Mouse (Mus musculus): Measurements from ENCODE around the gene Lrrc9. TPM values are rescaled to one million over a fixed set of nuclear protein-coding genes. Genes with fewer than 3 reads are reported as not detected.

The Lrrc9 gene
- polyA plus RNA-seq, 1 experiment from 2014 or later = 0.26 TPM

- 0% methylated on average over 2 of the region's 2 CpGs for WGBS
- peak; percentile 54 for DNase-seq (ENCODE audit: low spot score)
- H3K27me3 ChIP-seq (replicated peaks; ENCODE audit: control insufficient read depth, insufficient read depth, low read length) = no peaks in the 10 kb centered on the region
- H3K4me3 ChIP-seq (ENCODE audit: low read depth, low read length) = no peak overlapping the region
- no peaks in the 10 kb centered on the region for H3K9me3 ChIP-seq (ENCODE audit: control insufficient read depth, low read length)
- H3K9ac ChIP-seq (ENCODE audit: low read depth, low read length) = no peak overlapping the region
- H3K27ac ChIP-seq (replicated peaks; ENCODE audit: low read depth, low read length) = no peak overlapping the region
- H3K4me1 ChIP-seq (ENCODE audit: control insufficient read depth, insufficient read depth, low read length) = no peaks in the 10 kb centered on the region
- H3K36me3 ChIP-seq (ENCODE audit: control insufficient read depth, insufficient read depth, low read length) = no peaks in the 10 kb centered on the region
- H3K4me2 ChIP-seq (ENCODE audit: low read depth, low read length) = no peak overlapping the region
- no peak for ATAC-seq (ENCODE audit: low read depth)
These were observed 79.0 kb downstream of the Lrrc9 start for GRCm38 (mm10) chr12:72520645-72521044.

- Histone ChIP-seq H3K4me1 (ENCODE audit: control insufficient read depth, insufficient read depth, low read length) (no peaks in the 10 kb centered on the region), H3K27me3 (replicated peaks; ENCODE audit: control insufficient read depth, insufficient read depth, low read length) (no peaks in the 10 kb centered on the region), H3K27ac (replicated peaks; ENCODE audit: low read depth, low read length) (no peak overlapping the region), H3K9ac (ENCODE audit: low read depth, low read length) (no peak overlapping the region), H3K4me3 (ENCODE audit: low read depth, low read length) (no peak overlapping the region), H3K9me3 (ENCODE audit: control insufficient read depth, low read length) (peaks cover 8% of the 10 kb centered on the region), H3K36me3 (ENCODE audit: control insufficient read depth, insufficient read depth, low read length) (no peaks in the 10 kb centered on the region), H3K4me2 (ENCODE audit: low read depth, low read length) (no peak overlapping the region)
- ATAC-seq (ENCODE audit: low read depth) (no peak), DNase-seq (ENCODE audit: low spot score) (no peak)
- WGBS = 73% methylated on average over 4 of the region's 4 CpGs
These were observed 83.9 kb downstream of the Lrrc9 start for GRCm38 (mm10) chr12:72525588-72525987.

- Histone ChIP-seq H3K4me2 (ENCODE audit: low read depth, low read length) (no peak overlapping the region), H3K4me3 (ENCODE audit: low read depth, low read length) (no peak overlapping the region), H3K36me3 (ENCODE audit: control insufficient read depth, insufficient read depth, low read length) (no peaks in the 10 kb centered on the region), H3K27ac (replicated peaks; ENCODE audit: low read depth, low read length) (no peak overlapping the region), H3K9ac (ENCODE audit: low read depth, low read length) (no peak overlapping the region), H3K9me3 (ENCODE audit: control insufficient read depth, low read length) (peaks cover 11% of the 10 kb centered on the region), H3K27me3 (replicated peaks; ENCODE audit: control insufficient read depth, insufficient read depth, low read length) (no peaks in the 10 kb centered on the region), H3K4me1 (ENCODE audit: control insufficient read depth, insufficient read depth, low read length) (peaks cover 4% of the 10 kb centered on the region)
- no peak for ATAC-seq (ENCODE audit: low read depth)
- WGBS = 82% methylated on average over 7 of the region's 7 CpGs
- no peak for DNase-seq (ENCODE audit: low spot score)
These were observed 90.6 kb downstream of the Lrrc9 start for GRCm38 (mm10) chr12:72532303-72532702.

- WGBS = 81% methylated on average over 6 of the region's 6 CpGs
- DNase-seq (ENCODE audit: low spot score) = no peak
These were observed 92.3 kb downstream of the Lrrc9 start for GRCm38 (mm10) chr12:72533986-72534385.

GRCm38 (mm10) chr12:72535599-72535998 is 93.9 kb downstream of the Lrrc9 start:
- ATAC-seq (ENCODE audit: low read depth) = no peak
- H3K4me3 ChIP-seq (ENCODE audit: low read depth, low read length) = peak overlapping the region; percentile 71
- H3K9me3 ChIP-seq (ENCODE audit: control insufficient read depth, low read length) = 0 out of 2 replicates have a peak, but pooled peaks cover 2% of the 10 kb centered on the region
- 0 out of 2 replicates have a peak overlapping the region, but pooled peaks have one; percentile 66 for H3K27ac ChIP-seq (replicated peaks; ENCODE audit: low read depth, low read length)
- DNase-seq (ENCODE audit: low spot score) = no peak
- peak overlapping the region; percentile 17; the same call in 1 of the 2 replicates for H3K9ac ChIP-seq (ENCODE audit: low read depth, low read length)
- H3K4me2 ChIP-seq (ENCODE audit: low read depth, low read length) = peak overlapping the region; percentile 75
- no peaks in the 10 kb centered on the region for H3K27me3 ChIP-seq (replicated peaks; ENCODE audit: control insufficient read depth, insufficient read depth, low read length)
- WGBS = 39% methylated on average over 3 of the region's 3 CpGs
- H3K36me3 ChIP-seq (ENCODE audit: control insufficient read depth, insufficient read depth, low read length) = no peaks in the 10 kb centered on the region
- peaks cover 6% of the 10 kb centered on the region for H3K4me1 ChIP-seq (ENCODE audit: control insufficient read depth, insufficient read depth, low read length)

More at GRCm38 (mm10) chr12:72533986-72534385, 92.3 kb downstream of the Lrrc9 start:
- Histone ChIP-seq H3K4me3 (ENCODE audit: low read depth, low read length) (no peak overlapping the region), H3K9ac (ENCODE audit: low read depth, low read length) (no peak overlapping the region), H3K27me3 (replicated peaks; ENCODE audit: control insufficient read depth, insufficient read depth, low read length) (no peaks in the 10 kb centered on the region), H3K4me1 (ENCODE audit: control insufficient read depth, insufficient read depth, low read length) (peaks cover 6% of the 10 kb centered on the region), H3K9me3 (ENCODE audit: control insufficient read depth, low read length) (peaks cover 11% of the 10 kb centered on the region), H3K36me3 (ENCODE audit: control insufficient read depth, insufficient read depth, low read length) (no peaks in the 10 kb centered on the region), H3K4me2 (ENCODE audit: low read depth, low read length) (no peak overlapping the region), H3K27ac (replicated peaks; ENCODE audit: low read depth, low read length) (no peak overlapping the region)
- ATAC-seq (ENCODE audit: low read depth) = no peak

- no peaks in the 10 kb centered on the region for H3K27me3 ChIP-seq (replicated peaks; ENCODE audit: control insufficient read depth, insufficient read depth, low read length)
- H3K9ac ChIP-seq (ENCODE audit: low read depth, low read length) = peak within 1 kb of the TSS; percentile 78
- no peaks in the 10 kb centered on the region for H3K9me3 ChIP-seq (ENCODE audit: control insufficient read depth, low read length)
- peaks cover 6% of the 10 kb centered on the region for H3K4me1 ChIP-seq (ENCODE audit: control insufficient read depth, insufficient read depth, low read length)
- peak within 1 kb of the TSS; percentile 66 for H3K27ac ChIP-seq (replicated peaks; ENCODE audit: low read depth, low read length)
- WGBS = under 1% methylated on average over 37 of the region's 45 CpGs
- H3K4me2 ChIP-seq (ENCODE audit: low read depth, low read length) = peak within 1 kb of the TSS; percentile 75
- ATAC-seq (ENCODE audit: low read depth) (peak; percentile 99), DNase-seq (ENCODE audit: low spot score) (peak; percentile 98)
- H3K4me3 ChIP-seq (ENCODE audit: low read depth, low read length) = peak within 1 kb of the TSS; percentile 71
- H3K36me3 ChIP-seq (ENCODE audit: control insufficient read depth, insufficient read depth, low read length) = no peaks in the 10 kb centered on the region
These were observed 94.4 kb downstream of the Lrrc9 start, which contains the start of gene Pcnx4 for GRCm38 (mm10) chr12:72536021-72536597. Gene Pcnx4 (plus strand): TSS chr12:72536383.

- Histone ChIP-seq H3K36me3 (ENCODE audit: control insufficient read depth, insufficient read depth, low read length) (peaks cover 11% of the 10 kb centered on the region), H3K27ac (replicated peaks; ENCODE audit: low read depth, low read length) (no peak overlapping the region), H3K4me3 (ENCODE audit: low read depth, low read length) (no peak overlapping the region), H3K9me3 (ENCODE audit: control insufficient read depth, low read length) (no peaks in the 10 kb centered on the region), H3K4me1 (ENCODE audit: control insufficient read depth, insufficient read depth, low read length) (peaks cover 6% of the 10 kb centered on the region), H3K9ac (ENCODE audit: low read depth, low read length) (no peak overlapping the region), H3K4me2 (ENCODE audit: low read depth, low read length) (no peak overlapping the region), H3K27me3 (replicated peaks; ENCODE audit: control insufficient read depth, insufficient read depth, low read length) (no peaks in the 10 kb centered on the region)
- peak; percentile 48 for DNase-seq (ENCODE audit: low spot score)
- no peak for ATAC-seq (ENCODE audit: low read depth)
- 70% methylated on average over 10 of the region's 10 CpGs for WGBS
These were observed 96.9 kb downstream of the Lrrc9 start for GRCm38 (mm10) chr12:72538571-72538970.

- Histone ChIP-seq H3K27me3 (replicated peaks; ENCODE audit: control insufficient read depth, insufficient read depth, low read length) (no peaks in the 10 kb centered on the region), H3K4me2 (ENCODE audit: low read depth, low read length) (no peak overlapping the region), H3K9ac (ENCODE audit: low read depth, low read length) (no peak overlapping the region), H3K9me3 (ENCODE audit: control insufficient read depth, low read length) (no peaks in the 10 kb centered on the region), H3K4me3 (ENCODE audit: low read depth, low read length) (no peak overlapping the region), H3K36me3 (ENCODE audit: control insufficient read depth, insufficient read depth, low read length) (0 out of 2 replicates have a peak, but pooled peaks cover 5% of the 10 kb centered on the region), H3K27ac (replicated peaks; ENCODE audit: low read depth, low read length) (no peak overlapping the region), H3K4me1 (ENCODE audit: control insufficient read depth, insufficient read depth, low read length) (no peaks in the 10 kb centered on the region)
- WGBS = 76% methylated on average over 4 of the region's 4 CpGs
- DNase-seq (ENCODE audit: low spot score) = peak; percentile 4
- no peak; the same call in 1 of the 2 replicates for ATAC-seq (ENCODE audit: low read depth)
These were observed 112.7 kb downstream of the Lrrc9 start for GRCm38 (mm10) chr12:72554347-72554746.

GRCm38 (mm10) chr12:72564281-72564795 is 122.7 kb downstream of the Lrrc9 start:
- no peaks in the 10 kb centered on the region for H3K9me3 ChIP-seq (ENCODE audit: control insufficient read depth, low read length)
- 0 out of 2 replicates have a peak, but pooled peaks cover 7% of the 10 kb centered on the region for H3K36me3 ChIP-seq (ENCODE audit: control insufficient read depth, insufficient read depth, low read length)
- H3K4me3 ChIP-seq (ENCODE audit: low read depth, low read length) = no peak overlapping the region
- WGBS = 83% methylated on average over 4 of the region's 4 CpGs
- H3K9ac ChIP-seq (ENCODE audit: low read depth, low read length) = no peak overlapping the region
- DNase-seq (ENCODE audit: low spot score) (no peak), ATAC-seq (ENCODE audit: low read depth) (no peak)
- no peak overlapping the region for H3K27ac ChIP-seq (replicated peaks; ENCODE audit: low read depth, low read length)
- no peaks in the 10 kb centered on the region for H3K27me3 ChIP-seq (replicated peaks; ENCODE audit: control insufficient read depth, insufficient read depth, low read length)
- no peaks in the 10 kb centered on the region for H3K4me1 ChIP-seq (ENCODE audit: control insufficient read depth, insufficient read depth, low read length)
- H3K4me2 ChIP-seq (ENCODE audit: low read depth, low read length) = no peak overlapping the region

All from embryonic facial prominence, embryonic 14.5 days (tissue).